Mouse (Mus musculus) kidney, postnatal 10 days (tissue): Measurements from ENCODE around the gene Stag2.
A peak's percentile ranks its signal among the peaks of the same experiment; 100 is the strongest.

Experiments used
- DNase-seq: peaks from one replicate; pipeline ENCODE4 v3.0.0; 2021; ENCODE audit warnings: mixed read lengths

Stag2 gene

DNA sequence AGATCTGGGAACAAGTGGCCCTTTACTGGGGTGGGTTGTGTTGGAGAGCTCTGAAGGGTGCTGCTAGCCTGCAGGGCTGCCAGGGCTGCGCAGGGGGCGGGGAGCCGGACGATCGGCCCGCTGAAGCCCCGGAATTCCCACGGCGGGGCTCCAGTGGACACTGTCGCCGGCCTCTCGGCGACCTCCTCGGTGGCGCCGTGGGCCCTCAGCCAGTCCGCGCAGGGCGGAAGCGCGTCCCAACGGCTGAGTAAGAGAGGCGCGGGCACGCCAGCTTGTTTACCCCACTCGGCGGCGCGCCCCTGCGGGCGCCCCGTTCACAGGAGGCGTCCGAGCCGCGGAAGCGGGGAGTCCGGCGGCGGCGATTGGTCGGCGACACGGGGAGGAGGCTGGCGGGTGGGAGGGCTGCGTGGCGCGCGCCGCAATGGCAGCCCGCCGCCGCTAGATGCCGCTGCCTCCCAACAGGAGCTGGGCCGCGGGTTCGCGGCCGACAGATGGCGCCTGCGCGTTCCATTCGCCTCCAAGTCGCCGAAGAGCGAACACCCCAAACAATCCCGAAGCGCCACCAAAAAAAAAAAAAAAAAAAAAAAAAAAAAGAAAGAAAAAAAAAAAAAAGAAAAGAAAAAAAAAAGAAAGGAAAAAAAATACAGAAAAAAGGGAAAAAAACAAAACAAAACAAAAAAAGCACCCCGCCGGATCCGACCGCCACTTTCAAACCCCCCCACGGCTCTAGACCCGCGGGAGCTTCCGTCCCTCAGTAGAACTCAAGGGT is at the start of gene Stag2:
Stag2 (plus strand) TSS at position 530 of the 769 bp plus-strand sequence.
- DNase-seq, result peak; percentile 94

DNA sequence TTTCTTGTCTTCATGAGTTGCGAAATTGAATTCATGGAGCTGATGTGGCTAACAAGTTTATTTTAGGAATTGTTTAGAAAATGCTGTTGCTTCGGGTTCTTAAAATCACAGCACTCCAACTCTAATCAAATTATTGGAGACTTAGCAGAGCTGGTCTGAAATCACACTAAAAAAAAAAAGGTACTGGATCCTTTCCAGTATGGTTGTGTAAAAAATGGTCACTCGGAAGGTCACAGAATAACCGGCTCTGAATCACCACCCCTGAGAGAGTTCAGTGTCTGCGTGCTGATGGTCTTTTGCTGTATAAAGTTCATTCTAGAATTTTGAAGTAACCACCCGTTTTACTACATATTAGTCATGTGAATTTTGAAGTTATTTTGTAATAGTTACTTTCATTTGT is 42.0 kb upstream of the Stag2 start:
- no peak for DNase-seq

DNA sequence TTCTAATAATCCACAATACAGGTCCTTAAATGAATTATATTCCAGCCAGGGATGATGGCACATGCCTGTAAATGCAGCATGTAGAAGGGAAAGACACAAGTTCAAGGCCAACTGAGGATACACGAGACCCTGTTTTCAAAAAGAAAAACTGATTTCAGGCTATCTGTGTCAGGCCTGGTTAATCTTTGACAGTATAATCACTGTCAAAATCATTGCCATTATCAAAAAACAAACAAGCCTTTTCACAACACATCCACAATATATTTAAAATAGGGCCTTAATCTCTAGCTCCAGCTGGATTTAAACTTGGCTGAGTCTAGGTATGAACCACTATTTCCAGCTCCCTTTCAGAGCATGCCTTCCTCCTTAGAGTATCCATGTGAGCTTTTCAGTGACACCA is 38.5 kb upstream of the Stag2 start:
- DNase-seq, result no peak

DNA sequence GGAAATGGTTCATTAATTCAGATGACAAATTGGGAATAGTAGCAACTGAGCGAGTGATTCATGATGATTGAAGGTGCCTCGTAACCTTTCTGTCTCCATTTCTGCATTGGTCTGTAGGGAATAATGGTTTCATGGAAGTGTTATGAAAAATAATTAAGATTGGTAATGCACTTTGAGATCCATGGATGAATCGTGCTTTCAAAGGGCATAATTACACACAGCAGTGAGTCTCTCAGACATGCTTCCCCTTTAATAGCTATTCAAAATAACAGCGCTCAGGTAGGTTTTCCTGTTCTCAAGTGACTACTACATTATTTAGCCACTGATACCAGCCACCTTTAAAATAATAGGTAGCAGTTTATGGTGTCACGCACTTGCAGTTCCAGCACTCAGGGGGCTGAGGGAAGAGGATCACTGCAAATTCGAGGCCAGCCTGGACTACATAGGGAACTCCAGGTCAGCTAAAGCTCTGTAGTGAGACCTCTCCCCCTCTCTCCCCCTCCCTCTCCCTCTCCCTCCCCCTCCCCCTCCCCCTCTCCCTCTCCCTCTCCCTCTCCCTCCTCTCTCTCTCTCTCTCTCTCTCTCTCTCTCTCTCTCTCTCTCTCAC is 29.6 kb upstream of the Stag2 start:
- no peak for DNase-seq

DNA sequence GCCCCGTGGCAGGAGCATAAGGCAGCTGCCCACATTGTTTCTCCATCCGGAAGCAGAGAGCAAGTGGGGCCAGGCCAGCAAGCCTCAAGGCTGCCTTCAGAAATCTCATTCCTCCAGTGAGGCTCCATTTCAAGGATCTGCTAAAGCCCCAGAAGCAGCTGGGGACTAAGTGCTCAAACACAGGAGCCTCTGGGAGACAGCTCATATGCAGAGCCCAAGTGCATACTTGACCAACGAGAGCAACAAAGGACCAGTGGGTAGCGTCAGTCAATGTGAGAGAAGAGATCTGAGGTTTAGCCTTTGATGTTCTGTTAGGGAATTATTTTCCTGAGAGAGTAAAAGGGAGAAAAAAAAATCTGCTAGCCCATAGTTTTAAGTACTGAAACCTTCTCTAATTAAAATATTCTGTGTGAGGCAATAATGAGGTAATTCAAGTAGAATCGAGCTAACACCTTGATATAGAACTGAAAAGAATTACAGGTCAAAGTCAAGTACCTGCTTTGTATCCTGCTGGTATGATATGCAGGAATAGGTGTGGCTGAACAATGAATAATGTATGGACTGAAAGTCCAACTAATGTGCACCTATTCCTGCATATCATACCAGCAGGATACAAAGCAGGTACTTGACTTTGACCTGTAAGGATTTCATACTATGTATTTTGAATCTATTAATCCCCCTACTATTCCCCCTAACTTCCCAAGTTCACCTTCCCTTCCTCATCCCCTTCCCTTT is 24.0 kb upstream of the Stag2 start:
- DNase-seq, result no peak

DNA sequence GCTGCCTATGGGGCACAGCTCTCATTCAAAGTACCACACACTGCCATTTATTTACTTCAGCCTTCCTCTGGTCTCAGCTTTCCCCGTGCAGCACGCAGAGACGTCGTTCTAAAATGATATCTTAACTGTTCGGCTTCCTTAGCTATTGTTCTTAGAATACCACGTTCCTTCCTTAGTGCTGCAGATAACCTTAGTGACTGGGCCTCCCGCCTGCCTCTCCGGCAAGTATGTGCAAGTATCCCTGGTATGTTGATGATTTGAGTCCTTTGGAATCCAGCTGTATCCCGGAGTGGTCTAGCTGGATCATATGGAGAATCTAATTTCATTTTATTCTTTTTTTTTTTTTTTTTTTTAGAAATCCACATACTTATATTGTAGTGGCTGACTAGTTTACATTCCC is 9.2 kb upstream of the Stag2 start:
- DNase-seq, result peak; percentile 10

DNA sequence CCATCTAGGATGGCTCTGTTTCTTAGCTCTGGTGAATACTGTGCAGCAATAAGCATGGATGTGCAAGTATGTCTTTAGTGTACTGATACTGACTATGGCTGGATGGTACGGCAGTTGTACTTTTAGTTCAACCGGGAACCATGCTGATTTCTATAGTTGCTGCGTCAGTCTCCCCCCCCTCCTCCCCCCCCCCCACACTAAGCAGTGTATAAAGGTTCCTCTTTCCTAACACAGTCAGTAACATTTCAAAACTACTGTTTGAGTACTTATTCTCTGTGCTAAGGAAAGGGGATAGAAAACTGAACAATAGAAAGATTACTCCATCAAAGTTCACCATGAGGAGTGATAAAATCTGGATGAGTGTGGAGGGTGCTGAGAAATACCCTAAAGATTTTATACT is 6.5 kb upstream of the Stag2 start:
- no peak for DNase-seq

DNA sequence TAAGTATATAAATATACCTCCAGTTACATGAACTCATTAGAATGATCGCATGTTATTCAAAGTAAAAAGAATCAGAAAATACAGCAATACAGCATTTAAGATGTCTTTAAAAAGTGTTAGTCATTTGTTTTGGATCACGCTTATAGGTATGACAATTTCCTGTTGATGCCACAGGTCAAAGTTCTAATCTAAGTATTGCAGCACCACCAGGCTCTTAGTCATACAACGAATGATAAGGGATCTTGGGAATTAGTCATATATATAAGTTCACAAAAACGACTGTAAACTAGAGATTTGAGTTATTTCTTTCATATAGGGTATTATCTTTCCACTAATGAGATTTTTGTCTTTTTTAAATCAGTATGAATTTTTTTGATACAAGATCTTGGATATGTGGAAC is 5.1 kb upstream of the Stag2 start:
- no peak for DNase-seq

DNA sequence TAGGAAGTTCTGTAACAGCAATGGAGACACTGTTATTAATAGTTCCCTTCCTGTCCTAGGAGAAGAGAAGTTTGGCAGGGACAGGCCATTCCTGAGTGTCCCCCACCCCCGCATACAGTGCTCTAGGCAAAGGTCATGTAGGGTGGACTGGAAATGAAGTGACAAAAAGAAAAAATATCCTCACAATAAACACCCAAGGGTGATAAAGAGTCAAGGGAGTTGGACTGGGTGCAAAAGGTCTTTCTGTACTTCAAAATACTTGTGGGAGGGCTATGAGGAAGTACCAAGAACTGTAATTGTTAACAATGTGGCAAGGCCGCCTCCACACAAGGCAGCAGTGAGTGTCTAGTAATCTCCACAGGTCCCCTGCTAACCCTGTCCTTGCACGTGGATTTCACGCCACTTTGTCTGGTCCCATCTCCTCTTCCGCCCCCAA is 1.1 kb upstream of the Stag2 start:
- peak; percentile 35 for DNase-seq

DNA sequence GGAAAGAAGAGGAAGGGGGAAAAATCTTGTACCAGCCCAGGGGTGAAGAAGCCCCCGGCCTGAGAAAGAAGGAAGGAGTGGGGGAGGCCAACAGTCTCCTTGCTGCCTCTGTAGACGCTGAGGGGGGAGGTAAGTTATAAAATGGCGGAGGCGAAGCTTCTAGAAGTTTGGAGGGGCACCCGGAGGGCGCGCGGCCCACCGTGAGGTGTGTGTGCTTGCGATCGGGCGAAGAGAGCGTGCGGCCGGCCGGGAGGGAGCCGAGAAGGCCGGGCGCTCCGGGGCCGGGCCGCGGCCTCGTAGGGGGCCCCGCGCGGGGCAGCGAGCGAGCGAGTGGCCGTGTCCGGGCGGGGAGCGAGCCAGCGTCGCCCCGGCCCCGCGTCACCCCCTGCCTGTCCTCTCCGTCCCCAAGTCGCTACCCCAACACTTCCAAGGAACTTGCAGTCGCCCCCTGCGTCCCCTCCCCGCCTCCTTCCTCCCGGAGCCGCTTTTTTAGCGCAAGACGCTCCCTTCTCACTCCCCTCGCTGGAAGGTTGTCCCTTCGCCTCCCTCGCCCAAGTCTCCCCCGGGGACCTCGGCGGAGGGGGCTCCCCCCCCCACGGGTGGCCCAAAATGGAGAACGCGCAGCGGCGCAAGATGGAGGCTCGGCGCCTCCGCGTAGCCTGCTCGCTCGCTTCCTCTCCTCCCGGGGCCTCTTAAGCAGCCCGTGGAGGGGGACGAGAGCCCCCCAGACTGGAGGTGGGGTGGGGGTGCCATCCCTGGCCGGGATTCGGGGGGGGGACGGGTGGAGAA is 634 bp downstream of the Stag2 start:
- peak; percentile 73 for DNase-seq

DNA sequence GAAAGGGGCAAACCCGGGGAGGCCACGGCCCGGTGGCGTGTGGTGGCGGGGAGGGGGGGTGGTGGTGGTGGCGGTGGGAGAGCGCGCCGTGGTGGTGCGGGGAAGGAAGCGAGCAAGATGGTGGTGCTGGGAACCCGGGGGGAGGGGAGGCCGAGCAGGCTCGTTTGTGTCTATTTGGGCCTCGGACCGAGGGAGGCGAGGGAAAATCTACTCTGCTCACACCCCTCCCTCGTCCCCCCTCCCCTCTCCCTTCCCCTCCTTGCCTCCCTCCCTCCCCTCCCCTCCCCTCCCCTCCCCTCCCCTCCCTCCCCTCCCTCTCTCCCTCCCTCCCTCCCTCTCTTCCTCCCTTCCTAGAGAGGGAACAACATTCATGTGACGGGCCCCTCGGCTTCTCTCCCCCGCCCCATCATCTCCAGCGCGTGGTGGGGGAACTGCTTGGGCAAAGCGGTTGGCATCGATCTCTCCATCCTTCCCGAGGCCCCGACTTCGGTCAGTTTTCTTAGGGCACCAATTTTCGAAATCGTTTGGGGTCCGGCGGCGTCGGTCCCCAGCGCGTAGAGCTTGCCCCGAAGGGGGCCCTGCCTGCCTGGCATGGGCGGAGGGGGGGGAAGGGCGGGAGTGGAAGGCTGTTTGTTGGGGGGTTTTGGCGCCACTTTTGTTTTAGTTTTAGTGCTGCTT is 1.4 kb downstream of the Stag2 start:
- peak; percentile 90 for DNase-seq

DNA sequence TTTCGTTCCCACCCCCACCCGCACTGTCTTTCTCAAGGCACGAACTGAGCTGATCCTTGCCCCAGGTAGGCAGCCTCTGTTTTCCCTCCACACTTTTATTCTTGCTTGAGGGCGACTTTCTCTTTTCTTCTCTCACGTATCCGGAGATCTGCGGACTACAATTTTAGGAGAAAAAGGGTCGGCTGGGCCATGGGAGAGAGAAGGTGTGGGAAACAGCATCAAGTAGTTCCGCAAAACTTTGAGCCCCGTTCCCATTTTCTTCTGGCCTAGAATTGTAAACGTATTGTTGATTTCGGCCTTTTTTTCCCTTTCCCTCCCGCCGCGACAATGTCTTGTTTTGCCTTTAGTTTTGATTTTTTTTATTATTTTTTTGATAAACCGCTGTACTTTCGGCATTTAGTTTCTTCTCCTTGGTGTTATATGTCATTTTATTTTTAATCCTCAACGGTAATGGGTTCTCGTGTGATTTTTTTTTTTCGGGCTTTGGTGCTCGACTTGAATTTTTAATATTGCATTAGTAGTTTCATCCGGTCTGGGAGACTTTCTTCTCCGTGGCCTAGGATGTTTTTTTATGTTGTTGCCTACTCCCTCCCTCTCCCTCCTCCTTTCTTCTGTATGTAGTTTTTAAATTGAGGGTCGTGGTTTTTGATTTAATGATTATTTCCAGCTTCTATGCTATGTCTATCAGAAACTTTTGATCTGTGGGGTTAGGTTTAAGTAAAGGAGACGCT is 2.1 kb downstream of the Stag2 start:
- DNase-seq, result no peak

DNA sequence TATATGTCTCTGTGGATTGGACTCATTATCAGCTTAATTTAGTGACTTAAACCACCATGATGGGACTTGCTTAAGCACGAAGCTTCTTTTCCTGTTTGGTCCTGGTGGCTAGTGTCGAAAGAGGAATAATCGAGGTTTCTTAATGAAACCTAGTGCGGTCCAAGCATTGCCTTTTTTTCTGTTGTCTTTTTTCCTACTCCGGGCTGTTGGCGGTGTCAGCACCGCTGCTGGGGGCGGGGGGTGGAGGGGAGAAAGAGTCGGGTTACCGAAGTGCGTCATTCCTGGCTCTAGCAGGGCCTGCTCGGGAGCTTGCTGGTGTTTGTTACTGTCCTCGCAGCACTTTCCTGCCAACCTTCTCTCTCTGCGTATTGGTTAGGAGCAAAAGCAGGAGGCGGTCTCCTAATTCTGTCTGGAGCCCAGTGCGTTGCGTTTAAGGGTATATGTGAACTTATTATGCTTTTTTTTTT is 2.8 kb downstream of the Stag2 start:
- DNase-seq, result peak; percentile 90

DNA sequence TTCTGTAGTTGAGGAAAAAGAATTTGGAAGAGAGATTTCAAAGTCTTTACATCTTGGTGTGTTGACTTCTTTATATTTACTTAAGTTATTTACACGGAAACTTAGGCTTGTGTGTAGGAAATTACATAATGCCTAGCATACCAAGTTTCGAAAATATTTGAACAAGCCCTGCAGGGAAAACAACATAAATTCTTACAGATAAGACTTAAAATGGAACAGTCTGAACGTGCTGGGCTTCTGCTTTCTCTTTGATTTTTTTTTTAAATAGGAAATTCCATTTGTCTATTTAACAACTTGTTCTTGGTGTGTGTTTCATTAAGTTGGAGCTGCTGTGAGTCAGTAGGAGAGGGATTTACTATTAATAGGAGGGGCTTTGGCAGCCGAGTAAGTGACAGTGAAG is 3.9 kb downstream of the Stag2 start:
- DNase-seq, result no peak

DNA sequence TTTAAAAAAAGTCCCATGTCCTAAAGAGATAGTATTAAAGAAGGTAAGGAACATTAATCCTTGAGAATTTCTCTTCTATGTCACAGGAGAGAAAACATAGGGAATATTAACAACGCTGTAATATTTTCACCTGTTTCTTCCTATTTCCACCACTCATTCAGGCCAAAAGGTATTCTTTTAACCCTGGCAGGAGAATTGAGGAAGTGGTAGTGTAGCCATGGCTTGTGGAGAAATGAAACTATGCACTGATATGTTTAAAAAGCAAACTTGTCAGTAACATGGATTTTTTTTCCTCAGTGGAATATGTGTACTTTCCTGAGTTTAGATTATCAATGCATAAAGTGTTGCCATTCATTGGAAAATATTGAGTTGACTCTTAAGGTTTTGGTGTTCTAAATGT is 16.3 kb downstream of the Stag2 start:
- no peak for DNase-seq

DNA sequence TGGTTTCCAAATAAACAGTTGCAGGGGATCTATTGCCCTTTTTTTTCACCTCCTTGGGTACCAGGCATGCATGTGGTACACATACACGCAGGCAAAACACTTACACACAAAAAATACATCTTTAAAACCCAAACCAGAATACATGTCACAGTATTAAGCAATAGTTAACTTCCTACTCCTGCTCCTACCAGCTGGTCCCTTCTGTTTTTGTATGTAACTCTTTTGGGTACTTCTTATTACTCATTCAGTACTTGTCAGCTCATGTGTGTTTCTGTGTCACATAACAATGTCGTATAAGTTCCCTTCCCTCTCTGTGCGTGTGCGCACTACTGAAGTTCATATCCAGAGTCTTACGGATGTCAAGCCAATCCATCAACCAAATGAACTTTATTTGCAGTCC is 21.7 kb downstream of the Stag2 start:
- no peak for DNase-seq

DNA sequence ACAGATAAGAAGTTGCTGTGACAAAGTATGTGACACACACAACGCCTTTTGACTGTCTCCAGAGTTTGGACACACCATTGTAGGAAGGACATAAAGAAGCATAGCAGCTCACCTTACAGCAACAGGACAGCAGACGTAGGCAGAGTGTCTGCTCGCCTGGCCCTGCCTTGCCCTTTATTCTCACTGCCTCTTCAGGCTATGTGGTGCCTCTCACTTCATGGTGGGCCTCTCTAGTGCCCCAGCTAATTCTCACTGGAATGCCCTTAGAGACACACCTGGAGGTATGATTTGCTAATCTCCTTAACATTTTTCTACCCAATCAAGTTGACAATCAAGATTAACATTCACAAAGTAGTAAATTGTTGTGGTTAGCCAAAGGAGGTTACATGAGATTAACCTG is 38.5 kb downstream of the Stag2 start:
- DNase-seq, result no peak

DNA sequence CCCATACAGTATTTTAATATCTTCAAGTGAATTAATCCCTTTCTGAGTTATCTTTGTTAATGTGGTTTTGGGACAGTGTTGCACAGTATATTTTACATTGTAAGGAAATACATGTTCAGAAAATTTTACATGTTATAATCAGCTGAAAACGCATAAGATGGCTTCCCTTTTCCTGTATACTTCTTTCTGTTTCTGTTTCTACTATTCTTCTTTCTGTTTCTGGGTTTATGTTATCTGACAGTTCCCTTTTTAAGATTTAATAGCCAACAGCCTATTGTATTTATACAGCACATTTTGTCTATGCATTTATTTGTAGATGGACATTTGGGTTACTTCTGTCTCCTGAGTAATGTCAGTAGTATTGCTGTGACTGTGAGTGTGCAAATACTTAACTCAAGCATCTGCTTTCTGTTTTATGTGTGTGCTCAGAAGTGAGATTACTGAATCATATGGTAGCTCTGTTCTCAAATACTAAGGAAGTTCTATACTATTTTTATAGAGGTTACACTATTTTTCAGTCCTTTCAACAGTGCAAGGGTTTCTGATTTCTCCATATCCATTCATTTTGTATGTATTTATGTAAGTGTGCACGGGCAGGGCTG is 39.8 kb downstream of the Stag2 start:
- no peak for DNase-seq

DNA sequence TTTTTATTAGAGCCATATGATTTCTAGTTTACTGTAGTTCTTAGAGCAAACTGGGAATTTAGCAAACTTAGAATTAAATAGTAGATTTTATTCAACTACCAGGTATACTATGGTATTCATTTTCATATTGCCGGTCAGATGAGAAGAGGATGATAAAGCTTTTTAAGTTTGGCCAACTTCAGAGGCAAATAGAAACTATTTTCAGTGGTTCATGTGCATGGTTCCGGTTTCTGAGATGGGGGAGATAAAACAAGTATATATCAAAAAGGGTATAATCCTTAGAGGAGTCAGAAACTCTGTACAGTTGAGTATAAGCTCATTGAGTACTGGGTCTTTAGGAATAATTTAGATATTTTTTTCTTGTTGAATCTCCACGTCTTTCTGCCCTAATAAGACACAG is 45.5 kb downstream of the Stag2 start:
- no peak for DNase-seq

DNA sequence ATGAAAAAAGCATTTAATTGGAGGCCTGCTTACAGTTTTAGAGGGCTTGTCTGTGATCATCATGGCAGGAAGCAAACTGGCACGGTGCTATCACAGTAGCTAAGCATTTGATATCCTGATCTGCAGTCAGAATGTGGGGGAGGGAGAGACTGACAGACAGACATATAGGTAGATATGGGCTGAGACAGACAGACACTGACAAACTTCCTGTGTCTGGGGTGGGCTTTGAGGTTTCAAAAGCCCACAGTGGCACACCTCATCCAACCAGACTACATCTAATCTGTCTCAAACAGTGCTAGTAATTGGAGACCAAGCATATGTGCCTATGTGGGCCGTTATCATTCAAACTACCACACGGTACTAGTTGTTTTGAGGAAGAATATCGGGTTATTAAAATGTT is 53.4 kb downstream of the Stag2 start:
- DNase-seq, result no peak

DNA sequence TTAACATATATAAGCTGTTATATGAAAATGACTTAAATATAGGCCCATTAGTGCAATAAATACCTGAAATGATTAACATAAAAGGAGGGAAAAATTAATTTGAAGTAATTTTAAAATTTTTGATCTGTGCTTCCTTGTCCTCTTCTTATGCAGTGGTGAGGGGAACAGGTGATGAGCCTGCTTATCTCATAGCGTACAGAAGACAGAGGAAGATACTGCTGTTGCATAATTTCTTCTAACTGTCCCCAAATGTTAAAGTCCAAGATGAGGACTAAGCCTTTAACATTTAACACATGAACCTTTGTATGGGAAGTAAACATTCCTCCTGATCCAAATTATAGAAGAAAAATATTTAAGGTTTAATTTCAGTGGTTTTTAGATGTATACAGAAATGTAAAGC is 66.6 kb downstream of the Stag2 start:
- no peak for DNase-seq
